Mouse (Mus musculus): ENCODE measurements at regions not wholly inside any gene's neighbourhood (a gene's known extent, or its start where the extent isn't known, plus 50 kb on each side); places are given as distances from the start of the nearest gene placed in this dataset.

- TF ChIP-seq CTCF (IDR thresholded peaks at IDR 0.05; ENCODE audit: low read depth) (no peak), EP300 (IDR thresholded peaks at IDR 0.05; ENCODE audit: low read depth) (no peak)
Observed at GRCm38 (mm10) chr2:50456654-50457053, 160.1 kb upstream of the Mmadhc start.

Data from liver, postnatal 0 days (tissue).